Mouse (Mus musculus): ENCODE measurements around the gene Ppcdc. TPM values are rescaled to one million over a fixed set of nuclear protein-coding genes. Genes with fewer than 3 reads are reported as not detected.

Gene Ppcdc
- polyA plus RNA-seq, 1 experiment from 2014 or later: 29.5 TPM

- DNase-seq (ENCODE audit: low spot score) (no peak), ATAC-seq (replicated peaks; ENCODE audit: low FRiP score) (no peak)
- H3K27ac ChIP-seq (ENCODE audit: low read depth, low read length): no peak overlapping the region
Measured at GRCm38 (mm10) chr9:57354377-57355183, 85.3 kb downstream of the Ppcdc start.

GRCm38 (mm10) chr9:57351277-57351676 lies 88.6 kb downstream of the Ppcdc start:
- no peak overlapping the region for H3K9ac ChIP-seq (ENCODE audit: low read length)
- H3K4me1 ChIP-seq (replicated peaks; ENCODE audit: control insufficient read depth, insufficient read depth, low read length): no peaks in the 10 kb centered on the region
- no peaks in the 10 kb centered on the region for H3K36me3 ChIP-seq (ENCODE audit: control insufficient read depth, insufficient read depth, low read length)
- no peak overlapping the region for H3K4me2 ChIP-seq (ENCODE audit: low read depth, low read length, severe bottlenecking)
- no peak for ATAC-seq (replicated peaks; ENCODE audit: low FRiP score)
- H3K9me3 ChIP-seq (ENCODE audit: control insufficient read depth, low read length): no peaks in the 10 kb centered on the region
- 60% methylated on average over 2 of the region's 2 CpGs for WGBS
- H3K27me3 ChIP-seq (ENCODE audit: control insufficient read depth, insufficient read depth, low read length): no peaks in the 10 kb centered on the region
- H3K27ac ChIP-seq (ENCODE audit: low read depth, low read length): no peak overlapping the region
- DNase-seq (ENCODE audit: low spot score): no peak
- H3K4me3 ChIP-seq (ENCODE audit: low read depth, low read length): no peak overlapping the region

More at GRCm38 (mm10) chr9:57354377-57355183, 85.3 kb downstream of the Ppcdc start:
- H3K27me3 ChIP-seq (ENCODE audit: control insufficient read depth, insufficient read depth, low read length): no peaks in the 10 kb centered on the region
- no peaks in the 10 kb centered on the region for H3K4me1 ChIP-seq (replicated peaks; ENCODE audit: control insufficient read depth, insufficient read depth, low read length)
- no peak overlapping the region for H3K9ac ChIP-seq (ENCODE audit: low read length)
- no peaks in the 10 kb centered on the region for H3K36me3 ChIP-seq (ENCODE audit: control insufficient read depth, insufficient read depth, low read length)
- H3K9me3 ChIP-seq (ENCODE audit: control insufficient read depth, low read length): no peaks in the 10 kb centered on the region
- no peak overlapping the region for H3K4me3 ChIP-seq (ENCODE audit: low read depth, low read length)
- 59% methylated on average over 2 of the region's 2 CpGs for WGBS
- H3K4me2 ChIP-seq (ENCODE audit: low read depth, low read length, severe bottlenecking): no peak overlapping the region

- WGBS: 41% methylated on average over 1 of the region's 1 CpGs
- ATAC-seq (replicated peaks; ENCODE audit: low FRiP score): no peak
- no peaks in the 10 kb centered on the region for H3K4me1 ChIP-seq (replicated peaks; ENCODE audit: control insufficient read depth, insufficient read depth, low read length)
Measured at GRCm38 (mm10) chr9:57345902-57346301, 94.0 kb downstream of the Ppcdc start.

DNA sequence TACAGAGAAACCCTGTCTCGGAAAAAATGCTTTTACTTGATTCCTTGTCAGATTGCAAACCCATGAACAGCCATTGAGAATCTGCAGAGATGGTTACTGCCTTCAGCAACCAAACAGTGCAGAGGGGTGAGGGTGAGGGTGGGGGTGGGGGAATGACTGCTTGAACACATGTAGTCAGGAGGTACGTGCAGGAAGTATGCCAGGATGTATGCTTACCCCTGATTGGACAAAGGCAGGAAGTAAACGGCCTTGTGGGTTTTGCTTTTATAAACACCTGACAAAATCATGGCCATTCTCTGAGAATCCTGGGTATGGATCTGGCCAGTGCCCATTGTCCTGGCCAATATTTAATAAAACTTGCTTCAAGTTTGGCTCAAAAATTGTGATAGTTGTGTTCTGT lies 96.2 kb downstream of the Ppcdc start:
- H3K9ac ChIP-seq (ENCODE audit: low read length): no peak overlapping the region
- H3K4me3 ChIP-seq (ENCODE audit: low read depth, low read length): no peak overlapping the region
- no peaks in the 10 kb centered on the region for H3K4me1 ChIP-seq (replicated peaks; ENCODE audit: control insufficient read depth, insufficient read depth, low read length)
- no peaks in the 10 kb centered on the region for H3K36me3 ChIP-seq (ENCODE audit: control insufficient read depth, insufficient read depth, low read length)
- DNase-seq (ENCODE audit: low spot score): no peak
- no peaks in the 10 kb centered on the region for H3K27me3 ChIP-seq (ENCODE audit: control insufficient read depth, insufficient read depth, low read length)
- no peak overlapping the region for H3K4me2 ChIP-seq (ENCODE audit: low read depth, low read length, severe bottlenecking)
- WGBS: 77% methylated on average over 3 of the region's 3 CpGs
- no peaks in the 10 kb centered on the region for H3K9me3 ChIP-seq (ENCODE audit: control insufficient read depth, low read length)
- no peak for ATAC-seq (replicated peaks; ENCODE audit: low FRiP score)
- no peak overlapping the region for H3K27ac ChIP-seq (ENCODE audit: low read depth, low read length)

More at GRCm38 (mm10) chr9:57345902-57346301, 94.0 kb downstream of the Ppcdc start:
- no peak overlapping the region for H3K27ac ChIP-seq (ENCODE audit: low read depth, low read length)
- no peaks in the 10 kb centered on the region for H3K9me3 ChIP-seq (ENCODE audit: control insufficient read depth, low read length)
- no peaks in the 10 kb centered on the region for H3K36me3 ChIP-seq (ENCODE audit: control insufficient read depth, insufficient read depth, low read length)
- H3K4me2 ChIP-seq (ENCODE audit: low read depth, low read length, severe bottlenecking): no peak overlapping the region
- no peak overlapping the region for H3K9ac ChIP-seq (ENCODE audit: low read length)
- H3K4me3 ChIP-seq (ENCODE audit: low read depth, low read length): no peak overlapping the region
- H3K27me3 ChIP-seq (ENCODE audit: control insufficient read depth, insufficient read depth, low read length): no peaks in the 10 kb centered on the region
- DNase-seq (ENCODE audit: low spot score): no peak

DNA sequence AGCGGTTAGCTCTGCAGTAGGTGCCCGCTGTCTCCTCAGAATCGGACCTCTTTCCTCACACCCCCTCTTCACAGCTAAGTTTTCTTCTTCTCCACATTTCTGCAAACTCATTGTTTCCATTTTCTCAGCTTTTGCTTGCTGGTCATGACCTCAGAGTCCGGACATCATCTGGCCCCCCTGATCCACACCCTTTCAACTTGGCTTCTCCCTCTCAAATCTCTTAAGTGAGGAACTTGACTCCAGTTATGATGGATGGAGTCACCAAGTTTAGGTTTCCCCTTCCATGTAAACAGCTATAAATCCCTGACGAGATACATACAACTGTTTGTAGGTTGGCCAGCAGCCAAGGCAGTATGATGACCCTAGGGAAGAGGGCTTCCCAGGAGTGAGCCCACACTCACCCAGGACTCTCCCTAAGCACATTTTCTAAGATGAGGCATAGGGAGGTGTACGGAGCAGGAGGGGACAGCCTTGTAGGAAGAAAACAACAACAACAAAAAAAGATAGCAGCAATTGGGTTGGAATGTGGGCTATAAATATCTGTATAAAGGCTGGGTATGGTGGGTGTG lies 96.9 kb downstream of the Ppcdc start:
- no peak overlapping the region for H3K27ac ChIP-seq (ENCODE audit: low read depth, low read length)

DNA sequence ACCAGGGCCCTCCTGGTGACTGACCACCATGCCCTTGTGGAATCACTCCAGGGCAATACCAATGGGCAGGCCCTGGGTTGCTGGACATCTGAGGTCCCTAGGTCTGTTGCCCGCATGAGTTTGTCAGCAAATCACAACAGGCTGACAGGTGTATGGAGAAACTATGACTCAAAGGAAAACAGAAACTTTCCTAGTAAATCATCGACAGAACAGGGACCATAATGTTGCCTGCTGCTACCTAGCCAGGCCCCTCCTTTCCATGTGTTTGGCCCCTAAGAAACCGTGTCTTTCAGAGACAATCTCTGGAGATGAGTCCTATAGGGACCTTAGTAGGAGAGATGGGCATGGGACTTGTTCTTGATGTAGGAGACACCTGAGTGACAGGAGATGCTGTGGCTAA lies 97.7 kb downstream of the Ppcdc start:
- Histone ChIP-seq H3K9ac (ENCODE audit: low read length) (no peak overlapping the region), H3K4me3 (ENCODE audit: low read depth, low read length) (no peak overlapping the region), H3K9me3 (ENCODE audit: control insufficient read depth, low read length) (no peaks in the 10 kb centered on the region), H3K27ac (ENCODE audit: low read depth, low read length) (no peak overlapping the region), H3K4me2 (ENCODE audit: low read depth, low read length, severe bottlenecking) (no peak overlapping the region), H3K4me1 (replicated peaks; ENCODE audit: control insufficient read depth, insufficient read depth, low read length) (no peaks in the 10 kb centered on the region), H3K27me3 (ENCODE audit: control insufficient read depth, insufficient read depth, low read length) (no peaks in the 10 kb centered on the region), H3K36me3 (ENCODE audit: control insufficient read depth, insufficient read depth, low read length) (no peaks in the 10 kb centered on the region)
- DNase-seq (ENCODE audit: low spot score) (no peak), ATAC-seq (replicated peaks; ENCODE audit: low FRiP score) (no peak)
- WGBS: 88% methylated on average over 3 of the region's 3 CpGs

More for the DNA sequence above, 96.9 kb downstream of the Ppcdc start:
- no peak overlapping the region for H3K4me3 ChIP-seq (ENCODE audit: low read depth, low read length)
- ATAC-seq (replicated peaks; ENCODE audit: low FRiP score): no peak
- no peak for DNase-seq (ENCODE audit: low spot score)
- no peaks in the 10 kb centered on the region for H3K36me3 ChIP-seq (ENCODE audit: control insufficient read depth, insufficient read depth, low read length)
- H3K4me2 ChIP-seq (ENCODE audit: low read depth, low read length, severe bottlenecking): no peak overlapping the region
- no peaks in the 10 kb centered on the region for H3K4me1 ChIP-seq (replicated peaks; ENCODE audit: control insufficient read depth, insufficient read depth, low read length)
- no peak overlapping the region for H3K9ac ChIP-seq (ENCODE audit: low read length)
- WGBS: 91% methylated on average over 6 of the region's 6 CpGs
- H3K27me3 ChIP-seq (ENCODE audit: control insufficient read depth, insufficient read depth, low read length): no peaks in the 10 kb centered on the region
- H3K9me3 ChIP-seq (ENCODE audit: control insufficient read depth, low read length): no peaks in the 10 kb centered on the region

- H3K4me2 ChIP-seq (ENCODE audit: low read depth, low read length, severe bottlenecking): no peak overlapping the region
- no peak overlapping the region for H3K9ac ChIP-seq (ENCODE audit: low read length)
- H3K4me1 ChIP-seq (replicated peaks; ENCODE audit: control insufficient read depth, insufficient read depth, low read length): no peaks in the 10 kb centered on the region
- DNase-seq (ENCODE audit: low spot score) (no peak), ATAC-seq (replicated peaks; ENCODE audit: low FRiP score) (no peak)
- no peak overlapping the region for H3K4me3 ChIP-seq (ENCODE audit: low read depth, low read length)
- no peak overlapping the region for H3K27ac ChIP-seq (ENCODE audit: low read depth, low read length)
- WGBS: 95% methylated on average over 5 of the region's 5 CpGs
- H3K36me3 ChIP-seq (ENCODE audit: control insufficient read depth, insufficient read depth, low read length): no peaks in the 10 kb centered on the region
- H3K27me3 ChIP-seq (ENCODE audit: control insufficient read depth, insufficient read depth, low read length): no peaks in the 10 kb centered on the region
- no peaks in the 10 kb centered on the region for H3K9me3 ChIP-seq (ENCODE audit: control insufficient read depth, low read length)
Measured at GRCm38 (mm10) chr9:57340361-57340760, 99.6 kb downstream of the Ppcdc start.

- Histone ChIP-seq H3K9ac (ENCODE audit: low read length) (no peak overlapping the region), H3K36me3 (ENCODE audit: control insufficient read depth, insufficient read depth, low read length) (no peaks in the 10 kb centered on the region), H3K4me2 (ENCODE audit: low read depth, low read length, severe bottlenecking) (no peak overlapping the region), H3K27ac (ENCODE audit: low read depth, low read length) (no peak overlapping the region), H3K9me3 (ENCODE audit: control insufficient read depth, low read length) (no peaks in the 10 kb centered on the region), H3K4me1 (replicated peaks; ENCODE audit: control insufficient read depth, insufficient read depth, low read length) (no peaks in the 10 kb centered on the region), H3K27me3 (ENCODE audit: control insufficient read depth, insufficient read depth, low read length) (no peaks in the 10 kb centered on the region), H3K4me3 (ENCODE audit: low read depth, low read length) (no peak overlapping the region)
- ATAC-seq (replicated peaks; ENCODE audit: low FRiP score) (no peak), DNase-seq (ENCODE audit: low spot score) (no peak)
- 87% methylated on average over 5 of the region's 5 CpGs for WGBS
Measured at GRCm38 (mm10) chr9:57339577-57340210, 100.2 kb downstream of the Ppcdc start.

Data from forebrain, embryonic 11.5 days (tissue).